Mouse (Mus musculus): ENCODE results near the gene Ell.
"Not testable (repeated sequence)": the region's sequence is repeated elsewhere in the genome, so short reads cannot be mapped to it uniquely, and the experiment has no call there.

Ell gene

DNA sequence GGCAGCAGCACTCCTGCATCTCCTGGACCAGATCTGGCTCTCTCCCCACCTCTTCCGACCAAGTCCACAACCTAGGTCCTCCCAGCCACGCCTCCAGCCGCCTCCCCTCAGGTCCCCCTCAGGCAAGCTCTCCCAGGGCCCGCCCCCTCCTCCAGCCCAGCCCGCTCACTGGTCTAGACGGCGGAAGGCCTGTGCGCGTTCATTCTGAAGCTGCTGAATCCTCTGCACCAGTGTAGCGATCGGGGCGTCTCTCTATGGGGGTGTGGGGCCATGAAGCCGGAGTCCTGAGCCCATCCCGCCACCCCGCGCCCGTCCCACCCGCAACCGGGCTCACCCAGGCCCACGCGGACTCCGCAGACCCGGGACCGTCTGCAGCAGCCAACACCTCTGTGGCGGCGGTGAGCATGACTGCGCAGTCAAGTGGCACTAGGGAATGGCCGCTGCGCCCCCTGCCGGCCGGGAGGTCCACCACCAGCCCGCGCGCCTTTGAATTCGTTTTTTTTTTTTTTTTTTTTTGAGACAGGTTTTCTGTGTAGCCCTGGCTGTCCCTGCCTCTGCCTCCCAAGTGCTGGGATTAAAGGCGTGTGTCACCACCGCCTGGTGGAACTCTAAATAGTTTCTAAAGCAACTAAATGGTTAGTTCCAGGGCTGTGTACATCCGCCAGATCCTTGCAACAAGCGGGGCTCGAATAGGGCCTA is 32.8 kb upstream of the Ell start, which contains the start of gene Rex1bd:
TSS of gene Rex1bd (minus strand) at position 425 of the 699 bp plus-strand sequence.
- DNase-seq (ENCODE audit: low read depth) = peak; percentile 97

DNA sequence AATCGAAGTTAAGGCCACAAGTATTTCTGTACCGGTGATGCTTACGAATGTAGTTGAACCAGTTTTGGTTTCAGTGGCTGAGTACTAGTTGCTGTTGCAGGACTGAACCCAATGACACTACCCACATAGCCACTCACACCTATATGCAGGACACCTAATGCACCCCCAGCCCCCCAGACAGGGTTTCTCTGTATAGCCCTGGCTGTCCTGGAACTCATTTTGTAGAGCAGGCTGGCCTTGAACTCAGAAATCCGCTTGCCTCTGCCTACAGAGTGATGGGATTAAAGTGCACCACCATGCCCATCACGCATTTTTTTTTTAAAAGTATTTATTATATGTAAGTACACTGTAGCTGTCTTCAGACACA is 32.2 kb upstream of the Ell start:
- DNase-seq (ENCODE audit: low read depth) = no peak

DNA sequence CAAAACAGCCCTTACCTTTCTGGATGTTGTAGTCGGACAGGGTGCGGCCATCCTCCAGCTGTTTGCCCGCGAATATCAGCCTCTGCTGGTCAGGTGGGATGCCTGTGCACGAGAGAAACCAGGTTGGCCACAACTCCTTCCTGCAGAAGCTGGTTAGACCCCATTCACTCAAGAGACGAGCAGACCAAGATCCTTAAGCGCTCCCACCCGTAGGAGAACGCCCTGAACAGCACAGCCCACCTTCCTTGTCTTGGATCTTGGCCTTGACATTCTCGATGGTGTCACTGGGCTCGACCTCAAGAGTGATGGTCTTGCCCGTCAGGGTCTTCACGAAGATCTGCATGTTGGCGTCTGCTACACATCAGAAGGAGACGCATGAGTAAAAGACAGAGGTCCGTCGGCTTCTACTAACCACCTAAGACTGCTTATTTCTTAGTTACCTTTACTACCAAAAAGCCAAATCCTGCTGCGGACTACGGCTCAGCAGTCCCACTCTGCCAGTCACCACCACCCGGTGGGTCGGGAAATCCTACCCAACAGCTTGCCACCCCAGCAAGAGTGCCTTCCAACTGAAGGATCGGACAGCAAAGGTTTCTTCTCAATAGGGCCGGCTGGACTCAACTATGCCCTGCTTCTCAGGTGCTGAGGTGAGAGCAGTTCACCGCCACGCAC is 29.8 kb upstream of the Ell start:
- DNase-seq (ENCODE audit: low read depth) = no peak

DNA sequence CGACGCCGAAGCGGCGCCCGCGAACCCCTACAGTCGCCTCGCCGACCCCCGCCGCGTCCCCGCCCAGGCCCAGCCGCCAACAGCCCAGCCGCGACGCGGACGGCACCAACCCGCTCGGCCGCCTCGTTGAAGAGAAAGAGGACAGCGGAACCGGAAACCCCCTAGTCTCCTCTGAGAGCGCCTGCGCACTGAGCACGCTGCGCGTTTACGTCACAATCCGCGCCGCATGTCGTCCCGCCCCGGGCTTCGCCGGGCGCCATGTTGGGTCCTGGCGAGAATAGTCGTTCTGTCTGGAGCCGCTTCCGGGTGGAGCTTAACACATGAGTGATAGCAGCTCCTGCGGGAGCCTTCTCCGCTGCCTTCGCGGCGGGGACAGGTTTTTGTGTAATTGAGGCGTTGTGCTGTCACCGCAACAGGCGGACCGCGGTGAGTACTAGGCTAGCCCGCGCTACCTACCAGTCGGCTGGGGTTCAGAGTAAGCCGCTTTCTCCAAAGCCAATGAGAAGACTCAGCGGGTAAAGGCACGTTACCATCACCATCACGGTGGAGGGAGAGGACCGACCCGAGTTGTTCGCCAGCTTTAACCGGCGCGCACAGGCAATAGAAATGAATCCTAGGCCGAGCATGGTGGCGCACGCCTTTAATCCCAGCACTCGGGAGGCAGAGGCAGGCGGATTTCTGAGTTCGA is 28.9 kb upstream of the Ell start, which contains the start of gene Uba52:
TSS of gene Uba52 (minus strand) at position 574 of the 688 bp plus-strand sequence.
- peak; percentile 99 for DNase-seq (ENCODE audit: low read depth)

DNA sequence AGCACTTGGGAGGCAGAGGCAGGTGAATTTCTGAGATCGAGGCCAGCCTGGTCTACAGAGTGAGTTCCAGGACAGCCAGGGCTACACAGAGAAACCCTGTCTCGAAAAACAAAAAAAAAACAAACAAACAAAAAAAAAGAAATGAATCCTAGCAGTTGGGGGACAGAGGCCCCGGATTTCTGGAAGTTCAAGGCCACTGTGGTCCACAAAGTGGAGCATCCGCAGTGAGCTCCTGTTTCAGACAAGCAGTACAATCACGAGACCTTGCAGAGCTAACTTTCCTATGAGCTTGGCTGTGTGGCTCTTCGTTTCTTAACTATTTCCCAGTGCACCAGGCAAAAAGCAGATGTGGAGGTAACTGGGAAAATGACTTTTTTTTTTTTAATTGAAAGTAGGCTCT is 28.1 kb upstream of the Ell start:
- DNase-seq (ENCODE audit: low read depth) = not testable (repeated sequence)

DNA sequence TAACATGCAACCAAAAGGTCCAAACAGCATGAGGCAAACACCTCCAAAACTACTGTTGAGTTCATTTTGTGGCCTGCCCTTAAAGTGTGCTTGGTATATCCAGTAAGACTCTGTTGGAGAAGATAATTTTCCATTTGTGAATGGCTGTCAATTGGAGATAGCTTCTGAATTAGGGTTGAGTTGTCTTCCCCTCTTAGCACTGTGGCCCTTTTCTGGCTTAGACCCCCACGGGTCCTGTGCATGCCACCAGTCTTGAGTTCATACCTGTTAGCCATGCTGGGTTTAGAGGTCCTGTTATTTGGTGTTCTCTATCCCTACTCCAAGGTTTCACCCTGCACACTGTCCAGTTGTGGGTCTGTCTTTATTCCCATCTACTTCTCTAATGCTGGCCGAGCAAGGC is 27.5 kb upstream of the Ell start:
- no peak for DNase-seq (ENCODE audit: low read depth)

DNA sequence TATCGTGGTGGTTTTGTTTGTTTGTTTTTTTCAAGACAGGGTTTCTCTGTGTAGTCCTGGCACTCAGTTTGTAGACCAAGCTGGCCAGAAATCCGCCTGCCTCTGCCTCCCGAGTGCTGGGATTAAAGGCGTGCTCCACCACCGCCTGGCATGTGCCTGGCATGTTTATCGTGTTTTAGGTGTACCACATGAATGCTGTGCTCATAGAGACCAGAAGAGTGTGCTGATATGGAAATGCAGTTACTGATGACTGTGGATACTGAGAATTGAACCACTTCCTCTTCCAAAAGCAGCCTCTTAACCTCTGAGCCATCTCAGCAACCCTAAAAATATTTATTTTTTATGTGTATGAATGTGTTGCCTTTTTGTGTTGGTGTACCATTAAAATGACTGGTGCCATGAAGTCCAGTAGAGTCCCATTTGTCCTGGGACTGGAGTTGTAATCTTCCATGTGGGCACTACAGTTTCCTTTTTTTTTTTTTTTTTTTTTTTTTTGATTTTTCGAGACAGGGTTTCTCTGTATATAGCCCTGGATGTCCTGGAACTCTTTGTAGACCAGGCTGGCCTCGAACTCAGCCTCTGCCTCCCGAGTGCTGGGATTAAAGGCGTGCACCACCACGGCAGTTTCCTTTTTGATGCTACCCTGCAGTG is 26.9 kb upstream of the Ell start:
- DNase-seq (ENCODE audit: low read depth) = no peak

DNA sequence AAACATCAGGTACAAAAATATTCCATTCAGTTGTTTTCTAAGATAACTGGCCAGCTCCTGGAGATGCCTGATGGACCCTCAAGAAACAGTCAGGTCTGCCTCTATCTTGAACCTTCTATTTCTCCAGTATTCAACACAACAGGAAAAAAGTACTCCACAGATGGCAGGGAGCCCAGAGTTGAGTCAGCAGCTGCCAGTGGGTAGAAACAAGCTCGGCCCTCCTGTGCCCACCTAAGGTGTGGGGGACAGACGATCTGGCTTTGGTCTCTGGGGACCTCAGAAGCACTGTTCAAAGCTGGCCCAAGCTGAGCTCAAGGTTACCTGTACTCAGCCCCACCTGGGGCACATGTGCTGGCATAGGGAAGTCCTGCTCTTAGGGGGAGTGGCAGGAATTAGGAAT is 25.8 kb upstream of the Ell start:
- DNase-seq (ENCODE audit: low read depth) = peak; percentile 88

DNA sequence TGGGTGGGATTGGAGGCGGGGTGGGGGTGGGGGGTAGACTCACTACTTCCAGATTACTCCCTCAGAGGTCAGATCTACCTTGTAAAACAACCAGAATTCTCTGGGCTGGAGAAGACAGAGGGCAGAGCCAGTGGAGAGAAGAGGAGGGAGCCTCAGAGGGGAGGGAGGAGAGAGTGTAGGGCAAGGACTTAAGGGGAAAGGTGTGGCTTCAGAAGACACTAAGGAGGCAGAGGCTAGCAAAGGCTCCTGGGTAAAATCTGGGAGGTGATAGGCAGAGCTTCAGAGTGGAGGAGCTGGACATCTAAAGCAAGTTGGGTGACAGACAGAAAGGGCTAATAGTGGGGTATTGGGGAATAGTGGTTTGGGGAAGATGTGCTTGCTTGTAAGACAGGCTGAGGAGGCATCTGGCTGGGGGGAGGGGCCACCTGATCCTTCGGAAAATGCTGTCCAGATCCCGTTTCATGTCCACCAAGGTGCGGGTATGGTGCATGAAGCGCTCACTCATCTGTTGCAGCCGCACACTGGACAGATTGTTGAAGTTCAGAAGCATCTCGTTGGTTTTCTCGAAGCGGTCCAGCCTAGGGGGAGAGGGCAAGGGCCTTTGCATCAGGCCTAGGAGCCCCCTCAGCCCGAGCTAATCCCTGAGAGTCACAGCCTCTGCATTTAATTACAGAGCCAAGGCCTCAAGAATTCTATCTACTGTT is 21.2 kb upstream of the Ell start:
- no peak for DNase-seq (ENCODE audit: low read depth)

DNA sequence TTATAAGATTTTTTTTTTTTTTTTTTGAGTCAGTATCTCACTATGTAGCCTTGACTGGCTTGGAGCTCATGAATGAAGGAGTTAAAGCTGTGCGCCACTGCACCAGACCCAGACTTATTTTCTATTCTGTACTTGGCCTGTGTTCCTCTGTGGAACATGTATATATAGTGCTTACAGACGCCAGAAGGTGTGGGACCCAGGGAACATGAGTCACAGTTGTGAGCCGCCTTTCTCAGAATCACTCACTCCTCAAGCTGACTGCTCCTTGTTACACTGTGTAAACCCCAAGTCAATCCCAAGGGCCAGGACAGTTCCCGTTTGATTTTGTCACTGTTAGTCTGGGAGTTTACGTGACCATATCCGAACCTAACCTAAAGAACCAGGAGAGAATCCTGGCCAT is 20.2 kb upstream of the Ell start:
- DNase-seq (ENCODE audit: low read depth) = no peak

DNA sequence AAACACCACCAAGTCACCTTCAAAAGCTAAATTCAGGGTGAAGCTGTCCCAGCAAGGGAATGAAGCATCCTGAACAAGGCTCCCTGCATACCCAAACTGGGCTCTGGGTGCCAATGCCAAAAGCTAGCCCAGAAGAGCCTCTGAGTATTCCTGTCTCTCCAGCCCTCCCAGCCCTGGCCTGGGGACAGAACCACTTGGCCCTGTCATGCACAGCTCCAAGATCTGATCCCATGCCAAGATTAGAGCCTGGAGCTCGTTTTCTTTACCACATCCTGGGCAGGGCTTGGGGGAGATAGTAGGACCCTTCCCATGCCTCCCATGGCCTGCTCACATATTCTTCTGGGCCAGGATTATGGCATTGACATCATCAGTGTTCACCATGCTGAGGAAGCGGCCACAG is 19.7 kb upstream of the Ell start:
- DNase-seq (ENCODE audit: low read depth) = no peak

DNA sequence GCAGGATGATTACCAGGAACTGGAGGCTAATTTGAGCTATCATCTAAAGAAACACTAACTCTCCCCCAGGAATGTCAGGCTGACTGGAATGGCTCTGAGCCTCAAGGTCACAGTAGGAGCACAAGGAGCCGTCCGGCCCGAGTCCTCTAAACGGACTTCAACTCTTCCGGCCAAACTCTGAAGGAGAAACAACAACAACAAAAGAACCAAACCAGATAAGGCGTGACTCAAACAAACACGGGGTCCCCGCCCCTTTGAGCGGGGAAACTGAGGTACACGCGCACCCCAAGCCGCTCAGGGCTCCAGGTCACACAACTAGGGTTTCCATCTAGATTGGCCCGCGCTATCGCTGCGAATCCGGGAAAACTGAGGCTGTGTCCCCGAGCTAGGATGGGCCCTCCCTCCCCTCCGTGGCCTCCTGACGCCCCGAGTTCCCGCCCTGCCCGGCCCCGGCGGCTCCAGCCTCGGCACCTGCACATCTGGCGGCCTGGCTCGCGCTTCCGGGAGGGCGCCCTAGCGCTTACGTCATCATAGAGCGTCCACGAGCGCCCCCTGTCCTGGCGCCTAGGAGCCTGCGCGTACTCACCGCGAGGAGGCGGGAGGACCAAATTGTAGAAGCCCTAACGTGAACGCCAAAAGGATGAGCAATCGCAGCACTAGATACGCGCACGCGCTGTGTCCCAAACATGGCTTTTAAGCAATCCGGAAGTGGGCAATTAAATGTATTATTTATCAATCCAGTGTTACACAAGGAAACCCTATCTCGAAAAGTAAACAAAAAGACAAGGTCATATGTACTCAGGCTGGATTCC is 16.5 kb upstream of the Ell start:
- DNase-seq (ENCODE audit: low read depth) = peak; percentile 99

DNA sequence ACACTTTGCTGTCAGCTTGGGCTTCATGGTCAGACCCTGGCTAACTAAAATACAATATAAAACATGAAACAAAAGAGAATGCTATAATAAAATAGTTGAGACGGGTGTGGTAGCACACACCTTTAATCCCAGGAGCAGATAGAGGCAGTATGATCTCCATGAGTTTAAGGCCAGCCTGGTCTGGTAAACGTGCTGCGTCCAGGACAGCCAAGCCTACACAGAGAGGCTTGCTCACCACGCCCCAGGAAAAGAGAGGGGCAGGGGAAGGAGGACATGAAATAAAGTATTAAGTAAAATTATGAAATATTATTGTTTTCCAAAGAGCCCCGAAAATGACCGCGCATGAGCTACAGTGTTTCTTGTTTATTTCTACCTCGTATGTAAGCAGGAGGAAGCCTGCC is 12.1 kb upstream of the Ell start:
- no peak for DNase-seq (ENCODE audit: low read depth)

DNA sequence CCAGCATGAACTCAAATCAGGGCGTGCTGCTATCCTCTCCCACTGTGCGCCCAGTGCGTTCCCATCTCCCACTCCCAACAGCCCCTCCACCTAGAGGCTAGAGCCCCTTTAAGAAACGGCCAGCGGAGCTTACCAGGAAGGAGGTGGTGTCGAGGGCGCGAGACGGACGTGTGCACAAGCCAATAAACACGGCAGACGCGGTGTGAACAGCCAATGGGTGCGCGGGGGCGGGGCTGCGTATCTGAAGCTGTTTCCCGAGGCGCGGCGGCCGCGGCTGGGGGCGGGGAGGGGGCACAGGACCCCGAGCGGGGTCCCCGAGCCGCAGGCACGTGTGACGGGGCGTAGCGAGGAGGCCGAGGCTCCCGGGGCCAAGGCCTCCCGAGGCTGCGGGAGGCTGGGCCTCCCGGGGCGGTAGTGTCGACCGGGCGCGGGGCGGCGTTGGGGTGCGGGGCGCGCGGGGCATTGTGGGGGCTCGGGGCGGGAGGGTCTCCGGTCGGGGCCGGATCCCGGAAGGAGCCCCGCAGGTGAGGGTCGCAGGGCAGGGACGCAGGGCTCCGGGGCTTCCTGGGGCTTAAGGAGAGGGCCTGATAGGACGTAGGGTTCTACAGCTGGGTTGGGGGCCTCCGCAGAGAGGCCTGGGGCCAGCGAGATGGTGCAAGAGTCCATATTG is 11.6 kb upstream of the Ell start, which contains the start of the genes Fkbp8 and Kxd1:
TSS of gene Fkbp8 (plus strand) at position 213 of the 670 bp plus-strand sequence.
TSS of gene Kxd1 (minus strand) at position 445 of the 670 bp plus-strand sequence.
- DNase-seq (ENCODE audit: low read depth) = peak; percentile 96

DNA sequence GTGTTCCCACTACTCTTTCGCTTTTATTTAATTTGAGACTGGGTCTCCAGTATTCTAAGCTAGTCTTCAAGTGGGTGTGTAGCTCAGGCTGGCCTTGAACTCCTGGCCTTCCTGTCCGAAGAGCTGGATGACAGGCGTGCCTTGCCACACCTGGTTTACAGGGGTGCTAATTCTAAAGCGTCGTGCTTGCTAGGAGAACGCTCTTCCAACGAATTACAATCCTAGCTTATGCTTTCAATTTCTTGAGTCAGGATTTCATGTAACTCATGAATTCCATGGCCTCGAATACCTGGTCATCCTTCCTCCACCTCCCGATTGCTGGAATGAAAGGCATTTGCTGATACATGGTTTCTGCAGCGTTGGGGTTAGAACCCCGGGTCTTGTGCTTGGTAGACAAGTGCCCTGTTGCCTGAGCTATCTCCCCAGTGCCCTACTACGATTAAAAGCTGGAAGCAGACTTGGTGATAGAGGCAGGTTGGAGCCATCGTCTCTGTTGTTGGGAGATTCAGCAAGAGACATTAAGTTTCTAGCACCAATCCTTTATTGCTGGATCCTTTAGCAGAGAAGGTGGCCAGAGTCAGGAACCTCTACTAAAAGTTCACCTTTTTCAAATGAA is 11.0 kb upstream of the Ell start:
- DNase-seq (ENCODE audit: low read depth) = no peak

DNA sequence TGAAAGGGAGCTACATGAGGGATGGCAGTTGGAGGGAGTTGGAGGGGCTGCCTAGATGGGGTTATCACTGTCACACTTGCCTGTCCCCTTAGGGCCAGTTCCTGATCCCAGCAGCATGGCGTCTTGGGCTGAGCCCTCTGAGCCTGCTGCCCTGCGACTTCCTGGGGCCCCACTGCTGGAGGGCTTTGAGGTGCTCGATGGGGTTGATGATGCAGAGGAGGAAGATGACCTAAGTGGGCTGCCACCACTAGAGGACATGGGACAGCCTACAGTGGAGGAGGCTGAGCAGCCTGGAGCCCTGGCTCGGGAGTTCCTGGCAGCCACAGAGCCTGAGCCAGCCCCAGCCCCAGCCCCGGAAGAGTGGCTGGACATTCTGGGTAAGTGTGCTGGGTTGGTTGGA is 10.0 kb upstream of the Ell start:
- no peak for DNase-seq (ENCODE audit: low read depth)

DNA sequence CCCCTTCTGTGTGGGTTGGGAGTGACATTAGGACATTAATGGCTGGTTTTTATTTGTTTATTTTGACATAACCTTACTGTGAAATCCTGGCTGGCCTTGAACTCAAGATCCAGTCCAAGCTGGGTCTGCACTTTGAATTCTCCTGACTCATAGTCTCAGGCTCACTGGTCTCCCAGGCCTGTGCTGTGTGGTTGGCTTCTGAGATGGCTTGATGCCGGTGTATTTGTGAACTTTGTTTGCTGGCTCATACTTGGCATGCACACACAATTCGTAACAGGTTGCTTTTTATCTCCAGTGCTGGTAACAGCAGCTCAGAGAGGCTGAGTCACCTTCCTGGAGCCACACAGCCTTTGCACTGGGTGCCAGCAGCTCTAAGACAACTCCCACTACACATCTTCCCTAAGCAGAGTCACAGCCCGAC is 9.5 kb upstream of the Ell start:
- DNase-seq (ENCODE audit: low read depth) = no peak

DNA sequence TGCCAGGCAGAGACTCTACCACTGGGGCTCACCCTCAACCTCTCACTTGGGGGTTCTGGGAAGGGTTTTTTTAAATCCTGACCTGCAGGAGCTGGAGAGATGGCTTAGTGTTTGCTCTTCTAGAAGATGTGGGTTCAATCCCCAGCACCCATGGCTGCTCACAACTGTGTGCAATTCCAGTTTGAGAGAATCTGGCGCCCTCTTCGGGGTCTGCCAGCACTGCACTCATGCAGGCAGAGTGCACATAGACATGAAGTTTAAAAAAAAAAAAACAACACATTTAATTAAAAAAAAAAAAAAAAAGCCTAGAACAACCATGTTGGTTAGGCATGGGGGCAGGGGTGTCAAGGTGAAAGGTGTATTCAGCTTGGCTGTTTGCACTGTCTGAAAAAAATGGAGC is 8.9 kb upstream of the Ell start:
- no peak for DNase-seq (ENCODE audit: low read depth)

DNA sequence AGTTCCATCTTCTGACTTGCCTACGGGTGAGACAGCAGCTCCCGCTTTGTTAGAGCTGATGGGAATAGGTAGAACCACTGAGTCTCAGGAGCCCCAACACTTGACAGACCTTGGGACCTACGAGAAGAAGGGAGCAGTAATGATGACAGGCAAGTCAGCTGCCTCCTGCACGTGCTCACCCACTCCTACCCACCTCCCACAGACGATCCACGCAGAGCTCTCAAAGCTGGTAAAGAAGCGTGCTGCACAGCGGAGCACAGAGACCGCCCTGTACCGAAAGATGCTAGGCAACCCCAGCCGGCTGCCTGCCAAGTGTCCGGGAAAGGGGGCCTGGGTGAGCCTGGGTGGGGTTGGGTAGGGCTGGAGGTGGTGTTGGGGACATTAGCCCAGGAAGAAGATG is 5.0 kb upstream of the Ell start:
- DNase-seq (ENCODE audit: low read depth) = no peak

DNA sequence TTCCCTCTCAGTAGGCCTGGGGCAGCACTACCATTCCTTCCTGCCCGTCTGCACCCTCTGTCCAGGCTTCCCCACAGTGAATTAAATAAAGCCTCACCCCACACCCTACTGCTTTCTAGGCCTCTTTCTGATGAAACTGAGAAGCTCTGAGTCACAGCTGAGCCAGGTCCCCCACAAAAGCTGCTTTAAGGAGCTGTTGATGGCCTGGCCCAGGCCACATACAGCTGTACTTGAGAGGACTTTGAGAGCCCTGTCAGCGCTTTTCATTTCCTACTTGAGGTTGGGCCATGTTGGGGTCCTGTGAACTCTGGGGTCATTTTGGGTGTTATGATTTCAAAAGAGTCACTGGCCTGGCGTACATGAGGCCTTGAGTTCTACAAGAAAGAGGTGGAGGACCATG is 4.0 kb upstream of the Ell start:
- DNase-seq (ENCODE audit: low read depth) = no peak
